ENCODE assay signal across 1 mouse cellular context in genomic region chr11:44470432-44471336, GRCm38 (mm10).
TF ChIP-seq lines count a peak whose summit lies in the region.

Gene Ublcp1 (minus strand): TSS chr11:44470498.

TF ChIP-seq in CH12.LX, 34 proteins besides CTCF, POLR2A, EP300 and RAD21 (continued from another document):
- TF ChIP-seq UBTF (IDR thresholded peaks at IDR 0.05; ENCODE audit: low read depth, low read length) = peak; percentile 97; the same call in 1 of the 2 replicates
- no peak; the same call in 1 of the 2 replicates for TF ChIP-seq CHD1 (IDR thresholded peaks at IDR 0.05; ENCODE audit: low read depth, low read length)
- peak; percentile 93 for TF ChIP-seq ELF1 (IDR thresholded peaks at IDR 0.05; ENCODE audit: low read depth, low read length)
- TF ChIP-seq POLR2AphosphoS2 (IDR thresholded peaks at IDR 0.05; ENCODE audit: low read depth, low read length) = peak; percentile 61; the same call in 1 of the 2 replicates
- TF ChIP-seq JUN (IDR thresholded peaks at IDR 0.05; ENCODE audit: insufficient read depth, low read depth, low read length) = no peak
- TF ChIP-seq MAZ (IDR thresholded peaks at IDR 0.05; ENCODE audit: low read depth, low read length) = 0 out of 2 replicates have a peak, but pooled peaks have one; percentile 51
- no peak; the same call in 1 of the 2 replicates for TF ChIP-seq GABPA (IDR thresholded peaks at IDR 0.05; ENCODE audit: insufficient replicate concordance, low read depth, low read length)
- no peak for TF ChIP-seq ZC3H11A (IDR thresholded peaks at IDR 0.05; ENCODE audit: low read depth, low read length)
- TF ChIP-seq ZMIZ1 (IDR thresholded peaks at IDR 0.05; ENCODE audit: low read depth, low read length) = no peak
- no peak for TF ChIP-seq USF2 (conservative IDR thresholded peaks at IDR 0.05; ENCODE audit: low read depth, low read length)
- TF ChIP-seq MAX (IDR thresholded peaks at IDR 0.05; ENCODE audit: low read length) = no peak
- peak; percentile 23; the same call in 1 of the 2 replicates for TF ChIP-seq BHLHE40 (IDR thresholded peaks at IDR 0.05; ENCODE audit: low read depth, low read length)
- TF ChIP-seq SIN3A (IDR thresholded peaks at IDR 0.05; ENCODE audit: low read length) = no peak; the same call in 1 of the 2 replicates
- TF ChIP-seq RCOR1 (conservative IDR thresholded peaks at IDR 0.05; ENCODE audit: low read depth, low read length) = no peak
- peak; percentile 55 for TF ChIP-seq ETS1 (conservative IDR thresholded peaks at IDR 0.05; ENCODE audit: low read depth, low read length)
- no peak for TF ChIP-seq USF1 (IDR thresholded peaks at IDR 0.05; ENCODE audit: low read depth, low read length)
- no peak for TF ChIP-seq PAX5 (IDR thresholded peaks at IDR 0.05; ENCODE audit: low read length)
- TF ChIP-seq ZNF384 (IDR thresholded peaks at IDR 0.05; ENCODE audit: low read depth, low read length) = peak; percentile 97
- TF ChIP-seq TBP (conservative IDR thresholded peaks at IDR 0.05; ENCODE audit: low read depth, low read length) = peak; percentile 86
- peak; percentile 91 for TF ChIP-seq NRF1 (IDR thresholded peaks at IDR 0.05; ENCODE audit: low read depth, low read length)
- TF ChIP-seq MAFK (IDR thresholded peaks at IDR 0.05; ENCODE audit: insufficient replicate concordance, low read length) = no peak
- TF ChIP-seq E2F4 (IDR thresholded peaks at IDR 0.05; ENCODE audit: insufficient replicate concordance, low read depth, low read length) = no peak
- TF ChIP-seq IRF4 (IDR thresholded peaks at IDR 0.05; ENCODE audit: low read depth, low read length) = peak; percentile 80
TF ChIP-seq in CH12.LX: peak in this region for 17.
